Mouse (Mus musculus) neutrophil, adult 5-6 weeks (primary cell): Measurements from ENCODE around the gene Adh5. TPM values are rescaled to one million over a fixed set of nuclear protein-coding genes. Genes with fewer than 3 reads are reported as not detected.
"Not testable (repeated sequence)": the region's sequence is repeated elsewhere in the genome, so short reads cannot be mapped to it uniquely, and the experiment has no call there.

ENCODE experiments used
- ATAC-seq: fragments of 151-379, 151-347 bp; 2 replicates; pipeline ENCODE4 v1.8.0; 2017; ENCODE audit warnings: mild to moderate bottlenecking, moderate TSS enrichment; ENCODE audit not compliant: insufficient number of reproducible peaks, poor library complexity, low FRiP score, severe bottlenecking; ENCODE audit errors: extremely low read depth
- total RNA-seq: library from RNA; stranded (forward); fragments of 200-1000 nt; gene quantifications from 2 replicates; pipeline ENCODE4 v1.2.3, GENCODE M21; 2017

The Adh5 gene
- total RNA-seq, 1 experiment from 2014 or later, result 70.9 TPM

- ATAC-seq, result no peak
Measured at GRCm38 (mm10) chr3:138454711-138455435, 12.0 kb downstream of the Adh5 start.

DNA sequence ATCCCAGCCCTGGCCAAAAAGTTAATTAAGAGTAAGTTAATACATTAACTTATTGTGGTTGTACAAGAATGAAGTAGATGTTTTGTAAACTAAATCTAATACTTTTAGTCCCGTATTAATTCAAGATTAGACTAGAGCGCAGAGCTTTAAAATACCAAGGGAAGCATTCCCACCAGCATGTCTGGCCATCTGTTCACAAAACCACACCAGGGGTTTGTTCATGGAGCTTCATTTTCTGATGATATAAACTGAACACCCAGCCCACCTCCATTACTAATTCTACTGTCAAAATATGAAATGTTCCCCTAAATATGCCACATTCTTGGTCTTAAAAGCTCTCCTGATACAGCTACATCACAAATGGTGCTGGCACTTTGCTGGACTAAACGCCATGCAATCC, 15.5 kb downstream of the Adh5 start:
- no peak for ATAC-seq

- ATAC-seq, result no peak
Measured at GRCm38 (mm10) chr3:138460260-138460659, 17.4 kb downstream of the Adh5 start.

- no peak for ATAC-seq
Measured at GRCm38 (mm10) chr3:138461832-138462231, 18.9 kb downstream of the Adh5 start.

GRCm38 (mm10) chr3:138463137-138463536, 20.2 kb downstream of the Adh5 start:
- ATAC-seq, result peak; percentile 69; the same call in 1 of the 2 replicates

DNA sequence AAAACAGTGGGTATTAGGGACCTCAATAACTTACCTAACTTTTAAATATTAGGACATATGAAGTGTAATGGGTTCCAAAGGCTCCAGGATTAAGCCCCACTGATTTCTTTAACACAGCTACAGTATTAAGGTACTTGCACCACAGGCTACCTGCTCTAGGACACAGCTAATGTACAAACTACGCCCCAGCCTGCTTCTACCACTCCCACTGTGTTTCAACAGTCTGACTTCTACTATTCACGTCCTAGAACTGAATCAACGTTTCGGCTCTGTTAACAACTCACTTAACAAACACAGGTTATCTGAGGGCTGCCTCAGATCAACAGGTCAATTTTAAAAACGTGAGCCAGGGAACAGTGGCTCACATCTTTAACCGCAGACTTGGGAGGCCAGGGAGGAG, 20.9 kb downstream of the Adh5 start:
- no peak for ATAC-seq

DNA sequence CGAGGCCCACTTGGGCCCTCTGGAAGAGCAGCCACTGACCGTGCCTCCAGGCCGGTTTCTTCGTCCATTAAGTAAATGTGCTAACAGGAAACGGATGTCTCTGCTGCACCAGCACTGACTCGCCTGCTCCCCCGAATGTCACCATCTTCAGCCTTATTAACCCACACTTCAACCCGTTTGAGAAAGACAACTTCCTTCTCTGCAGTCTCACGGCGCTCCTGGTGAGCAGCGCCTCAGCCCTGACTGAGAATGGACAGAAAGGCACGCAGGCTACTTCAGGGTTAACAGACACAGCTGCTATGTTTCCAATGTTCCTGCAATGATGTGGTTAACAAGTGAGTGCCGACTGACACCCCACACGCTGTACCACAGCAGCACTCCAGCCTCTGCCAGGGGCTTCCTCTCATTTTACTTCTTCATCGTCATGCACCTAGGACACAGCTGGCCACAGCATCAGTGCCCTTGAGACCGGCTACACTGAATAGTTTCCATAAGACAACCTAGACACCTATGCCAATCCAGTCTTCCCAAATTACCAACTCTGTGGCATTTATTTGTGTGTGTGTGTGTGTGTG, 21.8 kb downstream of the Adh5 start:
- ATAC-seq, result peak; percentile 29; the same call in 1 of the 2 replicates

DNA sequence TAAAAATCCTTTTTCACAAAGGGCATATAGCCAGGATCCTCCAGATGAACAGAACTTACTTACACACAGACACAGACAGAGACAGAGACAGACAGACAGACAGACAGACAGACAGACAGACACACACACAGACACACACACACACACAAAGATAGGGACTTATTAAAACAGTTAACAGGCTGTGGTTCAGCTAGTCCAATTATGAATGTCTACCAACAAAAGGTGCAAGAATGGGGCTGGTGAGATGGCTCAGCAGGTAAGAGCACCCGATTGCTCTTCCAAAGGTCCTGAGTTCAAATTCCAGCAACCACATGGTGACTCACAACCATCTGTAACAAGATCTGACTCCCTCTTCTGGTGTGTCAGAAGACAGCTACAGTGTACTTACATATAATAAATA, 23.8 kb downstream of the Adh5 start:
- not testable (repeated sequence) for ATAC-seq

DNA sequence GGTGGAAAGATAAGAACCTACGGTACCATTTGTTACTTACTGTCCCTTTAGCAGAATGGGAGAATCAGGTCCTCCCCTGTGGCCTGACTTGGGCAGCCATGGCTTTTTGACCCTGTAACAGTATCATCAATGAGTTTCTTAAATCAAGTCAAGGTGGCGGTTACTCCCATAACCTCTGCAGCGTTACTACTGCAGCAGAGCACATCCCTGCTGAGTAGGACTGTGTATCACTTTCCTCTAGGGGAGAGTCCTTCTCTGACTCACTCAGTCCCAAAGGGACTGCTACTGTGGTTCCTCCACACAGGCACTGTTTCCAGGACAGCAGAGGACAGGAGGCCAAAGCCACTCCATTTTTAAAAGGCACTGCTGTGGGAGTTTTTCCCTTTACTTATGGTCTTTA, 28.2 kb downstream of the Adh5 start:
- no peak for ATAC-seq

DNA sequence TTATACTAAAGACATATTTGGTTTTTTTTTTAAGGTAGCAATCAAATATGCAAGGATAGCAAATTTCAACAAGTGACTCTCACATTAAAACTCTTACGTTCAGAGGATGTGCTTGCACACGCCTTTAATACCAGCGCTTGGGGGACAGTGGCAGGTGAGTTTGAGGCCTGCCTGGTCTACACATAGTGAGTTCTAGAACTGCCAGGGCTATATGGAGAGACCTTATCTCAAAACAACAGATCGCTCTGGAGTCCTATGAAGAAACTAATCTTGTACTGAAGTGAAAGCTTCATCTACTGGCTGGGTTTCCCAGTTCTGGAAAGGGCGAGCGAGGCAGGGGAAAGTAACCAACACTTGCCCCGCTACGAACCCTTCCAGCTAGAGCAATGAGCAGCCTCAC, 36.6 kb downstream of the Adh5 start:
- ATAC-seq, result no peak

DNA sequence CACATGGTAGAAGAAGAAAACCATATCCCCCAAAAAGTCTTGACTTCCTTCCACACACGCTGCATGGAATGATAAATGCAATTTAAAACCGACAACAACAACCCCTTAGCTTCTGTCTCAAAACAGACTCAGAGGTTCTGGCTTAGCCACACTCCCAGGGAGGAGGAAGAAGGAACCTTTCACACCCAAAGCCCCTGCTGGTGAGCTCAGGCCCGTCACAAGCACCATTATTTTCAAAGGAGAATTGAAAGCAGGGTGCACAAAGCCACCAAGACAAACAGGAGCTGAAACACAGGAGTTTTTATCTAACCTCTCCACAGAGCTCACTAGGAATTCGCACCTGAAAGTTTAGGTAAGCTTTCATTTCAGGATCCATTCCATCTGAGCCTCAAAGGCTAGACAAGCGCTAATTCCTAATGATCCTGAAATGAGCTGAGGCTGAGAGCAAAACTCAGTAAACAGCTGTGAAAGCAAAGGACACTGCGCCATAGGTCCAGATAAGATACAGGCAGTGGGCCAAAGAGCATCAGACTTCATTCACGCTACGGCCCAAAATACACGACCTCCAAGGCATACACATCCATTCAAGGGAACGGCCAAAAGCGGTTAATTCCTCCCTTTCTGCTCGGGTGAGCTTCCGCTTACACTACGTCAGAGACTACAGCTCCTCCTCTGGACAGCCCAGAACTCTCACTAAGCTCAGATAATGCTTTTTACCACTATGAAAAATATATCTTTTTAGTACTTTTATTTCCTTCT, 38.8 kb downstream of the Adh5 start:
- no peak for ATAC-seq

DNA sequence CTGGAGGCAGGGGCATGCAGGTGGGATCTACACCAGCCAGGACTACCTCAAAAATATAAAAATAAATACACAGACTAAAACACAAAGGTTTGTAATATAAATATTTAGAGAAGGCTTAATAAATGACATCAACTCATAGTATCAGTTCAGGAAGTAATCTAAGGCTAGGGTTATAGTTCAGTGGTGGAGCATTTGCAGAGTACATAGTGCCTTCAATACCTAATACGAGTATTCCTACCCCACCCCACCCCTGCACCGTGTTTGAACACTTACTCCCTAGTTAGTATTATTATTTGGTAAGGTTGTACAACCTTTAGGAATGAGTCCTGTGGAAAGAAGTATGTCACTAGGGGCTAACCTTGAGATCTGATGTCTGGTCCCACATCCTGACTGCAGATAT, 40.3 kb downstream of the Adh5 start:
- no peak for ATAC-seq

- ATAC-seq, result no peak
Measured at GRCm38 (mm10) chr3:138488584-138489326, 45.9 kb downstream of the Adh5 start.

DNA sequence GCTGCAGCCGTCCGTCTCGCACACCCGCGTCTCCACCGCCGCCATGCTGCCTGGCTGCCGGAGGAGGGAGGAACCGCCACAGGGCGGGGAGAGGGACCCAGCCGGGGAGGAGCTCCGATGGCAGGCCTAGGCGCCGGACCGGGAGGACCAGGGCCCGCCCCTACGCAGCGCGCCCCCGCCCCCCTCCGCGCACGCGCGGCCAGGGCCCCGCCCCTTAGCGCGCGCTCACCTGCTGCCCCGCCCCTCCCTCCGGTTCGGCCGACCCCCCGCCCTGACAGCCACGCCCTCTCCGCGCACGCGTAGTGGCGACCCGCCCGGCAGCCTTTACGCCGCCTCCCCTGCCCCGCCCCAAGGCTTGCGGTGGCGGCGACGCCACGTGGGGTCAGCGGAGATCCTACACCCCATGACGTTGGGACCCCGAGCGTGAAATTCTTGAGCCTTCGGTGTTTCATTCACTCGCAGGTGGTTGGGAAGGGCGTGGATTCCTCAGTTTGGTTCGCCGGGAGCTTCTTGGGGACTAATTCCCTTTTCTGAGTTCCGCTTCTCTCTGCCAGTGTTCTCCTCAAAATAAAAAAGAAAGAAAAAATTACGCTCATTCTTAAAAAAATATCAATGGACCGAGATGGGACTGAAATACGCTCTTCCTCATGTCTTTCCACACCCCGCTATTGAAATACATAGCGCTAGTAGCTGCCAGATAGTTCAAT, 46.6 kb downstream of the Adh5 start, which contains the start of gene Metap1:
Gene Metap1 (minus strand): TSS at position 189 of the 707 bp plus-strand sequence.
- ATAC-seq, result peak; percentile 96

DNA sequence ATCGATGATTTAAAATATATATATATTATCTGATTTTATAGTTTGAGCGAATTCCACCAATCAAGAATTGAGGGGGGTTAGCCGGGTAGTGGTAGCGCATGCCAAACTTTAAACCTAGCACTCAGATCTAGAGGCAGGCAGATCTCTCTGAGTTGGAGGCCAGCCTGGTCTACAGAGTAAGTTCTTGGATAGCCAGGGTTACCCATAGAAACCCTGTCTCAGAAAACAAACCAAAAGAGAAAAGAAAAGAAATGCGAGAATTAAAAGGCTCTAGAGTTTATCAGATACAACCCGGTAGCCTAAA, 47.1 kb downstream of the Adh5 start:
- no peak for ATAC-seq

DNA sequence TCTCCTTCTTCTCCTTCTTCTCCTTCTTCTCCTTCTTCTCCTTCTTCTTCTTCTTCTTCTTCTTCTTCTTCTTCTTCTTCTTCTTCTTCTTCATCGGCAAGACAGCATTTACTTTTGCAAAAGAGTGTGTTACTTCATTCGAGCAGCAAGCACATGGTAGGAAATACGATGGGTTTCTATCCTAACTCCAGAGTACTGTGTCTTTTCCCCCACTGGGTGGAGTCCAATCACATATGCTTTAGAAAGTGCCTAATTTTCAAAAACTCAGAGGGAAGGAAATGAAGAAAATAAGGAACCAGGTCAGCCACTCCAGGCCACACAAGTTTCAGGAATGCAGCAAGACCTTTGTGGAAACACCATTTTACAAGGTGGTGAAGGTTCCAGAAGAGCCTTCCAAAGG, 50.8 kb downstream of the Adh5 start:
- ATAC-seq, result no peak

- no peak for ATAC-seq
Measured at GRCm38 (mm10) chr3:138494565-138494964, 51.7 kb downstream of the Adh5 start.

GRCm38 (mm10) chr3:138495166-138496145, 52.6 kb downstream of the Adh5 start:
- no peak for ATAC-seq
